Mouse (Mus musculus) natural killer cell, adult 2 months (primary cell): Measurements from ENCODE around the gene Sel1l2.

Experiments
- DNase-seq, 2 experiments: peaks; one replicate each; pipeline ENCODE4 v3.0.0; 2022; ENCODE audit warnings: low spot score in 2 of 2

Gene Sel1l2

GRCm38 (mm10) chr2:140389525-140389924, at the start of gene Sel1l2:
Gene Sel1l2, minus strand, starts transcription at chr2:140389706.
- DNase-seq = no peak

- DNase-seq = no peak
Measured at GRCm38 (mm10) chr2:140439081-140439480, 49.6 kb upstream of the Sel1l2 start.

- peak in 1 of 2 experiments; percentile 1 for DNase-seq
Measured at GRCm38 (mm10) chr2:140427283-140427682, 37.8 kb upstream of the Sel1l2 start.

DNA sequence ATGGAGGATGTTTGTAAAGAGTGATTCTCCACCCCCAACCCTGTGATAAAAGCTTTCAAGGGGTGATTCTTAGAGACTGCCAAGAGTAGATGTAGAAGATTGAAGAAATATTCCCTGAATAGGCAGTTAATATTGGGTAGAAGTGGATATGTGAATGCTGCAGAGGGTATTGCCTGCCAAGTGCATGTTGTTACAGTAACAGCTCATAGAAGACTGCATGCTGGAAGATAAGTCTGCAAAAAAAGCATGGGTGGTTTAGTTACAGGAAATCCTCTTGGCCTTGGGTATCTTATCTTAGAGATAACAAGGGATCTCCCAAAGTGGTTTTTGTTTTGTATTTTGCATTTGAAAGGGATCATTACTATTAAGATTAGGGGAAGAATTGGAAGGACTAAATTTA, 36.3 kb upstream of the Sel1l2 start:
- no peak for DNase-seq

DNA sequence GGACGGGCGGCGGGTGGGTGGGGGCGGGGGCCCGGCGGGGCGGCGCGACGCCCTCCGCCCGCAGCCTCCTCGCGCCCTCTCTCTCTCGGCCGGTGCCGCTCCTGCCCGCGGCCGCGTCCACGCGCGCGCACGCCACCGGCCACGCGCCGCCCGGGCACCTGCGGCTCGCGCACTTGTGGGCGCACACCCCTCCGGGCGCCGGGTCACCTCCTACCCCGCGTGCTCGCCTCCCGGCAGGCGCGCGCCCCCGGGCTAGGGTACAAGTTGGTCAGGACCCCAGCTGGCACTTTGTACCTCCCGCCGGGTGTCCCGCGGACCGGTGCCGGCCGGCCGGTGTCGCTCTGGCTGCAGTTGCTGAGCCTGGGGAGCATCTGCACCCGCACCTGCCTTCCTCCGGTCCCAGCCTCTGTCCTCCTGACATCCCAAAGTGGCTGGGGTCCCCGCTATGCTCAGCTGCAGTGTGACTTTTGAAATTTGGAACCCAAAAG, 6.3 kb upstream of the Sel1l2 start:
- no peak for DNase-seq

GRCm38 (mm10) chr2:140395179-140395578, 5.7 kb upstream of the Sel1l2 start, which contains the start of gene Macrod2:
Gene Macrod2, plus strand, starts transcription at chr2:140395309.
- peak; percentile 91 to 94 for DNase-seq

GRCm38 (mm10) chr2:140364804-140365203, 24.7 kb downstream of the Sel1l2 start:
- DNase-seq = no peak

DNA sequence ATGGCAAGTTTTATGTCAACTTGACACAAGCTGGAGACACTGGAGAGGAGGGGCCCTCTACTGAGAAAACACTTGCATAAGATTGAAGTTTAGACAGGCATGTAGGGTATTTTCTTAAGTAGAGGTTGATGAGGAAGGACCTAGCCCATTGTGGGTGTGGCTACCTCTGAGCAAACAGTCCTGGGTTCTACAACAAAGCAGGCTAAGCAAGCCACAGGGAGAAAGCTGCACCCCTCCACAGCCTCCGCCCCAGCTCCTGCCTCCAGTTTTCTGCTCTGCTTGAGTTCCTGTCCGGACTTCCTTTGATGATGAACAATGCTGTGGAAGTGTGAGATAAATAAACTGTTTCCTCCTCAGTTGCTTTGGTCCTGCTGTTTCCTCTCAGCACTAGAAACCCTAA, 29.6 kb downstream of the Sel1l2 start:
- DNase-seq = no peak

GRCm38 (mm10) chr2:140342394-140342793, 47.1 kb downstream of the Sel1l2 start:
- DNase-seq = no peak

DNA sequence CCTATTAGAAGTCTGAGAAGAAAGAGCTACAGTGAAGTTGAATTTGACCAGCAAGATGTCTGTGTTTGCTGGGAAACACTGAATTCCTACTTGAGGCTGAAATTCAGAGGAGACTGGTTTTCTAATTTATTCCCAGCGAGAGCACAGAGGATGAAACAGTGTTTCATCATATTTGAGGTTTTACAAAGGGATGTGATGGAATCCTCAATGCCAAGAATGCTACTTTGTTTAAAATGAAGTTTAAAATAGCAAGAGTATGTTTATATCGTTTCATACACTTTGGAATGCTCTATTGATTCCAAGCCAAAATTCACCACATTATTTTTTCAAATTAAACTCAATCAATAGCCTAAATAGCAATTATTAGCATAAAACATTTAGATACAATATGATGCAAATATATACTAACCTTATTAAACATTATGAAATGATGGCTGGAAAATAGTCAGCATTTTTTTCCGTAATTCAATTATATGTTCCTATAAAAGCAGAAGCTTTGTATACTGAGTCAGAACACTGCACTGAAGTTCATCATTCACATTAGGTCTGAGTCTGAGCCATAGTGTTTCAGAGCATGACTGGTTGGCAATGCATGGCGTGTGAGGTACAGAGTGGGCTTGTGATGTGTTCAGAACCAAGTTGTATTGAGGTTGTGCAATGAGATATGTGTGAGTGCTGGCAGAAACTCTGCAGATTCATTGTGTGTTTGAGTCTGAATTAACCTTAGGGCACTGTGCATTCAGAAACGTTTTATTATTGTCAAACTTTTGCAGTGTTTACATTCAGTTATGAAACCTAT, 58.8 kb downstream of the Sel1l2 start:
- no peak for DNase-seq

GRCm38 (mm10) chr2:140302976-140303708, 86.4 kb downstream of the Sel1l2 start:
- no peak for DNase-seq

- no peak for DNase-seq
Measured at GRCm38 (mm10) chr2:140297155-140297554, 92.4 kb downstream of the Sel1l2 start.

- no peak for DNase-seq
Measured at GRCm38 (mm10) chr2:140293820-140294219, 95.7 kb downstream of the Sel1l2 start.

DNA sequence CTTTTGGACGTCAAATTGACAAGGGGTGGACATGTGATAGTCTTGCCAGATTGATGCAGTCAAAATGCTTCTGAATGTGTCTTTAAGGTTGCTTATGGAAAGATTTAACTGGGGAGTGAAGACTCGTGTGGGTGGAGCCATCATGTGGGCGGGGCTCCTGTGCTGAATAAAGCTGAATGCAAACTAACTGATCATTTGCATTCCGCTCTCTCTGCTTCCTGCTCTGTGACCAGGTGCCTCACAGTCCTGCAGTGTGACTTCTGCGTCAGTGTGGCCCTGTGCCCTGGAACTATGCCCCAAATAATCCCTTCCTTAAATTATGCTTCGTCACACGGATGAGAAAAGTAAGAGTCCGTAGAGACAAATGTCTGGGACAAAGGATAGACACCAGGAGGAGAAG, 108.7 kb downstream of the Sel1l2 start:
- no peak for DNase-seq

DNA sequence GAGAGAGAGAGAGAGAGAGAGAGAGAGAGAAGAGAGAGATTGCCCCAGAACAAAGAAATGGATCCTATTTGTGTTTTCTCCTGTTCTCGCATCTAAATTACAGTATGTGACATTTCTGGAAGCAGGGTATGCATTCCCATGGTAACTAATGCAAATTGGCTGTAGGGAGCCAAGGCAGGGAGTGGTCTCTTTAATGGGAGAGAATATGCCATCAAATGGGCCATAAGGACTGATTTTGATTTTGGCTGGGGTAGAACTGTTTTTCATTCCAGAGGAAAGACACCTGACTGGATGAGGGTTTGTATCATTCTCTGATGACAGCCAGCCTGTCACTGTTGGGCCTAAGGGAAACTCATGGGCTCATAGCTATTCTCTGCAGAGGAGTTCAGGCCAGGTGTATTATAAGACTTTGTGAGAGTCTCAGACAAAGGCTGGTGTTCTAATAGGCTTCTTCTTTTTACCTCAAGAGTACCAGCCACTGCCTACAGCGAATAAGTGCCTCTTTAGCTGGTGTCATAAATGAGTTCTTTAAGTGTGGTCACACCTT, 133.8 kb downstream of the Sel1l2 start:
- DNase-seq = no peak

GRCm38 (mm10) chr2:140254256-140254655, 135.2 kb downstream of the Sel1l2 start:
- DNase-seq = no peak

DNA sequence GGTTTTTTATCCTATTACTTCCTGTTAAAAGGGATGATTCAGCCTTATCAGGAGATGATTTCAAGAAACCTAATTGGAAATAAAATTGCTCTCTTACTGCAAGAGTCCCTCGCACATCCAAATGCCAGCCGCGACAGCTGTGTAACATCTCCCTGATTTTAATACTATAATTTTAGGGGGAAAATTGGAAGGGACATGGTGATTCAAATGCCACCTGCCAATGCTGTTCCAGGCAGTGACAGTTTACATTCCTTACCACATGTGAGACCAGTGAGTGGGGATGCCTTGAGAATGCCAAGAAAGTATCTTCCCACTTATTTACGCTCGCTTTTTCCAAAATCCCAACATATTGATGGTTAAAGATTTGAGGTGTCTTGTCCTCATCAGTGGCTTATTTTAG, 146.4 kb downstream of the Sel1l2 start:
- DNase-seq = no peak

GRCm38 (mm10) chr2:140242398-140242797, 147.1 kb downstream of the Sel1l2 start:
- DNase-seq = no peak

- DNase-seq = no peak
Measured at GRCm38 (mm10) chr2:140237245-140237644, 152.3 kb downstream of the Sel1l2 start.

DNA sequence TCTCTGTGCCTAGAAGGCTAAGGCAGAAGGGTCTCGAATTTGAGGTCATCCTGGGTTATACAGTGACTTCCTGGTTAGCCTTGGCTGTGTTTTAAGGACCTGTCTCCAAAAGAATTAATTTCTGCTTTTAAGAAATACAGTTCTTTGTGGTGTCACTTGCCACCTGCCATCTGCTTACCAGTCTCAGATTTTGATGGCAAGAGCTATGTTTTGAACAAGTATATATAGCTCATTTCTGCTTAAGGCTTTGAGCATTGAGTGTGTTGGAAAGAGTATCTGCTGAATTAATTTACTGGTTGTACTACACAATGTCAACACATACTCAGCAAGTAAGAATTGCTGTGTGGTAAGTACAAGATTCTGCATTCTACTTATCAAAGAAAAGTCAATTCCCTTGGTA, 159.2 kb downstream of the Sel1l2 start:
- DNase-seq = no peak

DNA sequence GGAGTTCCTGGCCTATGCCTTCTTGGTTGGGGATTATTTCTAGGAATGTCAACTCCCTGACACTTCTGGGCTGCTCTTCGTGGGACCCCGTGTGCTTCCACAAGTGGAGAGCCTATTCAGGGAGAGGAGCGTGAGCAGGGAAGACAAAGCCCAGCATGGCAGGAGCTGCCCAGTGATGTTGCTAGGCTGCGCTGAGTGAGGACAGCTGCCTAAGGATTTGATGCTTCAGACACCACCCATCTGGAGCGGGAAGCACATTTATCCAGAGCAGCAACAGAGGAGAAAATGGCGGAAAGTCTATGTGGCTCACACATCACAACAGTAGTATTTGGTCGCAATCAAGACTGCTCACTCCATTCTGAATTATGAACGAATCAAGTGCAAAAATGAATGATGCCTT, 169.2 kb downstream of the Sel1l2 start:
- DNase-seq = no peak

DNA sequence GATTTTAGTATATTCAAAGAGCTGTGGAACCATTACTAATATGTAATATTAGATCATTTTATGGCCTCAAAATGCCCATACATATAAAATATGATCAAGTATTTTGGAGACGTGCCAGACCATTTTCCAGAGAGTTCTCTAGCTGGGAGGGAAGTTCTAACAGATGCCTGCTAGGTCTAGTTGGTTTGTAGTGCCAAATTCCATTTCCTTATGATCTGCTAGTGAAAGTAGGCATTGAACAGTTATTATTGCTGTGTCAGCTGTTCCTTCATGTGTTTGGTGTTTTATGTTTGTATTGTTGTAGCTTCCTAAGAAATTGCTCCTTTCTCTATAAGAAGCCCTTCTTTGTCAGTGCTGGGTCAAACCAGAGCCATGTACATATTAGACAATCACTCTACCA, 173.5 kb downstream of the Sel1l2 start:
- no peak for DNase-seq

DNA sequence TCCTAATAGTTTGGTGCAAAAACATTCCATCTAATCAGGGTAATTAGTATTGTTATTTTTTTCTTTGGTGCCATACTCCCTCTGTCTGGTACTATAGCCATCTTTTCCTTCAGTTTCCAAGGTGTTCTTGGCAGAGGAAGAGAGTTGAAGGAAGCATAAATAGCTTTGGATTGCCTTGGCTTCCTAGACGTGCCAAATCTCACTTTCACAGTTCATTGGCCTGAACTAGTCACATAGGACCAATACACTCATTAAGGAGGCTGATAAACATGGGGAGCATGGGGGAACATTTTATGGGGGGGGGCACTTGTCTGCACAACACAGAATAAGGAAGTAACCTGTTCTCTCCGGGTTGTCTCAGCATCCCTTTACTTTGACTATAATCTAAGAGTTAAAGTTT, 174.1 kb downstream of the Sel1l2 start:
- no peak for DNase-seq
